8 mouse cellular contexts compared by ENCODE assay signal in the genomic region with DNA sequence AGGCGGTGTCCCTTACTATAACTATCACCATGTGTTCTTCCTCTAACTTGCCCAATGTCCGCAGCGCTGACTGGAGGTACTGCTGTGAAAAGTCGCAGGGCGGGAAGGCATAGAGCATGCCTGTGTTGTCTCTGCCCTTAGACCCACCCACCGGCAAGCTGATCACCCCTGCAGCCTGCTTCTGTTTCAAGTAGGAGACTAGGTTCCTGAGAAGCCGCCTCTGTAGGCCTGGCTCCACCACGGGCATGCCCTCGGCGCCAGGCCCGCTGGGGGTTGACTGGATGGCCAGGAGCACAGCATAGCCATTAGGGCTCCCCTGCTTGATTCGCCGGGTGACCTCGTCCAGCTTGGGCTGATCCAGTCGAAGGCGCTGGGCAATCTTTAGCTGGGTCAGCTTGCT. TPM values are rescaled to one million over a fixed set of nuclear protein-coding genes. Genes with fewer than 3 reads are reported as not detected.
DNase-seq lines count a peak whose midpoint lies in the region; ATAC-seq lines count a peak whose summit lies in the region.

No protein-coding gene starts in this region.

- peak overlapping the region; percentile 99 for H3K9ac ChIP-seq in neural tube, embryonic 11.5 days (ENCODE audit: low read length)
- H3K9ac ChIP-seq in midbrain, embryonic 12.5 days (replicated peaks): peak overlapping the region; percentile 99

- no peak for ATAC-seq in cerebellum, adult (ENCODE audit: insufficient number of reproducible peaks, low FRiP score, low TSS enrichment)
- no peak for ATAC-seq in neural tube, embryonic 11.5 days (ENCODE audit: insufficient read depth, low FRiP score, low TSS enrichment)
- no peak for ATAC-seq in midbrain, embryonic 12.5 days (ENCODE audit: low FRiP score, low read depth)

- H3K4me1 ChIP-seq in neural tube, embryonic 11.5 days (ENCODE audit: control insufficient read depth, insufficient read depth, low read length): peaks cover 19% of the 10 kb centered on the region
- peaks cover 77% of the 10 kb centered on the region for H3K4me1 ChIP-seq in hindbrain, embryonic 10.5 days (replicated peaks)
- peaks cover 56% of the 10 kb centered on the region for H3K4me1 ChIP-seq in midbrain, embryonic 12.5 days

- 44% methylated on average over 16 of the region's 16 CpGs for WGBS in neural tube, embryonic 11.5 days
- 46% methylated on average over 16 of the region's 16 CpGs for WGBS in hindbrain, embryonic 10.5 days
- 51% methylated on average over 16 of the region's 16 CpGs for WGBS in midbrain, embryonic 12.5 days

- no peak overlapping the region for H3K27ac ChIP-seq in neural tube, embryonic 11.5 days (ENCODE audit: low read depth, low read length)
- H3K27ac ChIP-seq in hindbrain, embryonic 10.5 days: peak overlapping the region; percentile 99; the same call in 1 of the 2 replicates
- H3K27ac ChIP-seq in midbrain, embryonic 12.5 days (replicated peaks): no peak overlapping the region

- H3K27me3 ChIP-seq in neural tube, embryonic 11.5 days (ENCODE audit: control insufficient read depth, insufficient read depth, low read length): no peaks in the 10 kb centered on the region
- H3K27me3 ChIP-seq in hindbrain, embryonic 10.5 days (ENCODE audit: insufficient read depth, poor library complexity, severe bottlenecking): no peaks in the 10 kb centered on the region
- no peaks in the 10 kb centered on the region for H3K27me3 ChIP-seq in midbrain, embryonic 12.5 days

- intact Hi-C loops in left cerebral cortex, postnatal 14 days (cut with DNase I): no loop called here

- peak overlapping the region; percentile 92 for H3K4me2 ChIP-seq in neural tube, embryonic 11.5 days (ENCODE audit: low read depth)
- peak overlapping the region; percentile 95 for H3K4me2 ChIP-seq in midbrain, embryonic 12.5 days (replicated peaks)

- no peaks in the 10 kb centered on the region for H3K9me3 ChIP-seq in neural tube, embryonic 11.5 days (ENCODE audit: control insufficient read depth, low read length)
- H3K9me3 ChIP-seq in hindbrain, embryonic 10.5 days: no peaks in the 10 kb centered on the region
- H3K9me3 ChIP-seq in midbrain, embryonic 12.5 days: no peaks in the 10 kb centered on the region

- H3K4me3 ChIP-seq in neural tube, embryonic 11.5 days (ENCODE audit: low read depth, low read length): peak overlapping the region; percentile 96
- peak overlapping the region; percentile 97 for H3K4me3 ChIP-seq in hindbrain, embryonic 10.5 days
- peak overlapping the region; percentile 91 for H3K4me3 ChIP-seq in midbrain, embryonic 12.5 days

- peaks cover 16% of the 10 kb centered on the region for H3K36me3 ChIP-seq in neural tube, embryonic 11.5 days (ENCODE audit: control insufficient read depth, insufficient read depth, low read length)
- H3K36me3 ChIP-seq in hindbrain, embryonic 10.5 days: peaks cover 87% of the 10 kb centered on the region
- peaks cover 68% of the 10 kb centered on the region for H3K36me3 ChIP-seq in midbrain, embryonic 12.5 days

- peak; percentile 24 for DNase-seq in cerebellum, adult 11 months
- peak; percentile 23 for DNase-seq in neural tube, embryonic 11.5 days (ENCODE audit: low spot score)
- DNase-seq in neural tube, embryonic 10.5 days (ENCODE audit: extremely low spot score, low spot score): no peak
- DNase-seq in hindbrain, embryonic 10.5 days (ENCODE audit: low spot score): peak; percentile 47
- no peak for DNase-seq in urinary bladder, postnatal 25 days (ENCODE audit: low spot score)
- DNase-seq in left cerebral cortex, postnatal 14 days (ENCODE audit: low spot score in 2 of 2): no peak

RNA-seq across cellular contexts. Expression of gene Rbm15b, which starts 2.9 kb away (rescaled TPM):
- polyA plus RNA-seq in neural tube, embryonic 11.5 days (2014; fragmentation: Nextera tagmentation; extraction: Ambion mirVana): 31.4 and 32.9 TPM in 2 replicates
- 17.1 and 23.8 TPM in 2 replicates for polyA plus RNA-seq in hindbrain, embryonic 10.5 days (2016; fragmentation: Nextera tagmentation; extraction: Ambion mirVana)
- 33.4 and 39.2 TPM in 2 replicates for polyA plus RNA-seq in midbrain, embryonic 12.5 days (2016; fragmentation: Nextera tagmentation; extraction: Ambion mirVana)
- 10 to 100 TPM; 50.2 to 55.7 TPM for total RNA-seq in left cerebral cortex, postnatal 14 days (2021)

RNA-seq across cellular contexts. Expression of gene Manf, which starts 7.5 kb away (rescaled TPM):
- polyA plus RNA-seq in neural tube, embryonic 11.5 days (2014; fragmentation: Nextera tagmentation; extraction: Ambion mirVana): 284 and 297 TPM in 2 replicates
- 253 and 276 TPM in 2 replicates for polyA plus RNA-seq in hindbrain, embryonic 10.5 days (2016; fragmentation: Nextera tagmentation; extraction: Ambion mirVana)
- 194 and 217 TPM in 2 replicates for polyA plus RNA-seq in midbrain, embryonic 12.5 days (2016; fragmentation: Nextera tagmentation; extraction: Ambion mirVana)
- total RNA-seq in left cerebral cortex, postnatal 14 days (2021): 100 to 1,000 TPM; 124 to 141 TPM

Comparison
In these comparisons a context has a peak if more than half of its experiments do, and no peak if none do; other contexts are left out.
1. DNase-seq: peak in cerebellum, adult 11 months (single experiment), neural tube, embryonic 11.5 days (single experiment) and hindbrain, embryonic 10.5 days (single experiment); none in neural tube, embryonic 10.5 days (single experiment), urinary bladder, postnatal 25 days (single experiment) and left cerebral cortex, postnatal 14 days (0 of 2).
2. Peak in every context shown above with its lines, with median percentiles within 50 percentile points of each other: H3K4me3 ChIP-seq.